Comparison of ENCODE assay signal across 24 mouse cellular contexts in genomic region chr1:131042263-131042662, GRCm38 (mm10). TPM values are rescaled to one million over a fixed set of nuclear protein-coding genes. Genes with fewer than 3 reads are reported as not detected.
"Had no signal": no experiment of that assay in that cellular context is flagged by ENCODE, and none has a peak within 500 bp of the region (broad histone marks: within the 10 kb centered on the region; RNA-seq: fewer than 3 reads in every experiment).

No protein-coding gene starts in this region.

- H3K4me1 ChIP-seq: midbrain, embryonic 12.5 days; midbrain, embryonic 15.5 days; neural tube, embryonic 13.5 days; neural tube, embryonic 15.5 days had no signal

- H3K36me3 ChIP-seq: midbrain, embryonic 12.5 days; midbrain, embryonic 15.5 days; neural tube, embryonic 13.5 days; neural tube, embryonic 15.5 days had no signal

- H3K9ac ChIP-seq: liver, embryonic 14.5 days; lung, embryonic 14.5 days; midbrain, embryonic 12.5 days; midbrain, embryonic 15.5 days; neural tube, embryonic 13.5 days; neural tube, embryonic 15.5 days had no signal

- DNase-seq: lung, adult 18-20 months; lung, embryonic 14.5 days; lung, postnatal 10 days; lung, postnatal 4 days; retina, postnatal 1 day; right cerebral cortex, adult 18-20 months; right cerebral cortex, postnatal 25 days; right cerebral cortex, postnatal 4 days; spleen, adult 18-20 months; thymus, adult 18-20 months; thymus, postnatal 14 days; thymus, postnatal 36 days had no signal

- H3K4me2 ChIP-seq: lung, embryonic 14.5 days; midbrain, embryonic 12.5 days; midbrain, embryonic 15.5 days; neural tube, embryonic 13.5 days; neural tube, embryonic 15.5 days had no signal

- ATAC-seq: midbrain, embryonic 15.5 days had no signal

- H3K4me3 ChIP-seq: midbrain, embryonic 12.5 days; midbrain, embryonic 15.5 days; myocyte; neural tube, embryonic 13.5 days; neural tube, embryonic 15.5 days had no signal

- H3K27ac ChIP-seq: liver, embryonic 14.5 days; midbrain, embryonic 12.5 days; midbrain, embryonic 15.5 days; neural tube, embryonic 13.5 days; neural tube, embryonic 15.5 days had no signal

- H3K9me3 ChIP-seq: midbrain, embryonic 15.5 days; neural tube, embryonic 15.5 days had no signal

- H3K27me3 ChIP-seq: midbrain, embryonic 12.5 days; midbrain, embryonic 15.5 days; neural tube, embryonic 13.5 days; neural tube, embryonic 15.5 days had no signal

RNA-seq across cellular contexts. Expression of gene Il10, which starts 22.6 kb away (rescaled TPM):
- total RNA-seq: megakaryocyte-erythroid progenitor cell, adult 5-6 weeks had no signal
- polyA plus RNA-seq: liver, embryonic 16.5 days; lung, embryonic 14.5 days; lung, embryonic 16.5 days; midbrain, embryonic 12.5 days; midbrain, embryonic 15.5 days; myocyte; neural tube, embryonic 11.5 days; neural tube, embryonic 13.5 days; neural tube, embryonic 15.5 days; small intestine, adult 2 months; stomach, embryonic 16.5 days had no signal
